Mouse (Mus musculus) spleen, adult 2 months (tissue): ENCODE results near the gene Cpne5.

ENCODE experiments used
- CTCF ChIP-seq: fragments of 200-500 bp; IDR thresholded peaks from 2 replicates; pipeline ENCODE4 v1.5.1; 2011; ENCODE audit warnings: mild to moderate bottlenecking, inconsistent platforms; ENCODE audit not compliant: insufficient read depth, insufficient read length, insufficient replicate concordance; ENCODE audit errors: extremely low read depth
- POLR2A ChIP-seq: fragments of 200-500 bp; IDR thresholded peaks from 2 replicates; pipeline ENCODE4 v1.6.1; 2011; ENCODE audit warnings: low read depth, low read length, inconsistent platforms

DNA sequence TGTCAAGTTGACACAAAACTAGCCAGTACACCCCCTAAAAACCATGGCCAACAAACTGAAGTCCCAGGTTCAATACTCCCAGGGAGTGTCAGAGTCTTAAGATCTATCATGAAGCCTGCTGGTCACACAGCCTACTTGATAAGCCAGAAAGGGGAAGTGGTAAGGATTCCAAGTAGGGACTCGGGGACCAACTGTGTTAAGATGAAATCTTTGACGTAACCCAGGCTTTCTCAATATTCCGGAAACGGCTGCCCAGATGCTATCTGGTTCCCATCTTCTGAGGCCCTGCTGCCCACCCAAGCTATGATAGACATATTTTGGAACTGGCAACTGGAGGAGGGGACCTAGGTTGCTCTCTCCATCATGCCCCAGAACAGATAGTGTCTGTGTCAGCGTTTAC is 126.6 kb downstream of the Cpne5 start:
- no peak for TF ChIP-seq POLR2A
- no peak for TF ChIP-seq CTCF
